Comparison of ENCODE assay signal across 8 mouse cellular contexts in the genomic region with DNA sequence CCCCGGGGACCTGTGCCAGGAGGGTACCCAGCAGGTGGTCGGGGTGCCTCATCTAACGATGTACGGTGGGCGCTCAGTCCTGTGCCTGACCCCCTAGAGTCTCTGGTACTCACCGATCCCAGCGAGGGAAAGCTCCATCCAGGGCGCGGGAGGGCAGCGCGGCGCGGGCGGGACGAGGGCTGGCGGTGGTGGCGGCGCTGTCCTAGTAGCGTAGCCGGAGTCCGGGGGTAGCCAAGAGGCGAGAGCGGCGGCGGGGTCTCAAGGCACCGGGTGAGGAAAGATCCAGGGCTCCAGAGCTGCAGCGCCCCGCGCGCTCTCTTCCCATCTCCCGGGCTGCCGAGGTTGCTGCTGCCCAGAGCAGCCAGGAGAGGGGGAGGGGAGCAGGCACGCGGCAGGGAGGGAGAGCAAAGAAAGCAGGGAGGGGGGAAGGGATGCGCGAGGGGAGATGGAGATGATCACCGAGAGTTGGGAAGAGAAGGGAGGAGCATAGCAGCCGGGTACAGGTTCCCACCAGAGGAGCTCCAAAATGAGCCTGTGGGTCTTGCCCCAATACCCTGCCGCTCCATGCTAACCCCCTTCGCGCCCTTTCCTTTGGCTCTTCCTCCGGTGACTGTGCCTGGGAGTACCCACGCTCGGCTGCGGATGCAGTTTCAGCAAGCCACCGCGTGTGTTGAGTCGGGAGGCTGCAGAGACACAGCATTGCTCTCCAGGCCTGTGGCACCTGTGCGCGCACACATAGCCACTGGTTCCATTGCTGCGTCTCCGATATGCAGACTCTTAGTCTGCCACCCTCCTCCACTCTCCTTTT. TPM values are rescaled to one million over a fixed set of nuclear protein-coding genes. Genes with fewer than 3 reads are reported as not detected.
DNase-seq lines count a peak whose midpoint lies in the region; ATAC-seq and TF ChIP-seq lines count a peak whose summit lies in the region.

A gene (minus strand): TSS at position 769 of the 808 bp plus-strand sequence.

- WGBS in embryonic facial prominence, embryonic 13.5 days = under 1% methylated on average over 48 of the region's 52 CpGs
- under 1% methylated on average over 52 of the region's 52 CpGs for WGBS in intestine, embryonic 15.5 days
- under 1% methylated on average over 52 of the region's 52 CpGs for WGBS in midbrain, embryonic 15.5 days

- ATAC-seq in embryonic facial prominence, embryonic 13.5 days (ENCODE audit: insufficient number of reproducible peaks, insufficient read depth, low FRiP score, low TSS enrichment, low read depth) = peak; percentile 70
- peak; percentile 73 for ATAC-seq in intestine, embryonic 15.5 days
- ATAC-seq in midbrain, embryonic 15.5 days (replicated peaks) = peak; percentile 96
- ATAC-seq in activated CD4-positive, CD25-positive, alpha-beta regulatory T cell, adult 4 months = no peak

- H3K79me3 ChIP-seq in C2C12 (ENCODE audit: low read depth) = no peaks in the 10 kb centered on the region

- TF ChIP-seq CTCF in C2C12 (IDR thresholded peaks at IDR 0.05; ENCODE audit: control insufficient read depth, insufficient read depth, insufficient read length) = no peak
- TF ChIP-seq CTCF in left cerebral cortex, adult 2 months (IDR thresholded peaks at IDR 0.05) = peak; percentile 4

- peak within 1 kb of the TSS; percentile 64 for H3ac ChIP-seq in C2C12 (ENCODE audit: control insufficient read depth, insufficient read length, low read depth)

- H3K9ac ChIP-seq in embryonic facial prominence, embryonic 13.5 days = peak within 1 kb of the TSS; percentile 68
- H3K9ac ChIP-seq in intestine, embryonic 15.5 days = no peak within 1 kb of the TSS
- peak within 1 kb of the TSS; percentile 75 for H3K9ac ChIP-seq in midbrain, embryonic 15.5 days

- H3K4me1 ChIP-seq in embryonic facial prominence, embryonic 13.5 days = peaks cover 11% of the 10 kb centered on the region; the same call in 1 of the 2 replicates
- no peaks in the 10 kb centered on the region for H3K4me1 ChIP-seq in intestine, embryonic 15.5 days (replicated peaks)
- H3K4me1 ChIP-seq in midbrain, embryonic 15.5 days = peaks cover 8% of the 10 kb centered on the region

- no peaks in the 10 kb centered on the region for H3K9me3 ChIP-seq in embryonic facial prominence, embryonic 13.5 days
- H3K9me3 ChIP-seq in intestine, embryonic 15.5 days = no peaks in the 10 kb centered on the region
- H3K9me3 ChIP-seq in midbrain, embryonic 15.5 days = no peaks in the 10 kb centered on the region

- H3K36me3 ChIP-seq in C2C12 (ENCODE audit: control insufficient read depth, insufficient read depth) = no peaks in the 10 kb centered on the region
- H3K36me3 ChIP-seq in embryonic facial prominence, embryonic 13.5 days = no peaks in the 10 kb centered on the region
- H3K36me3 ChIP-seq in intestine, embryonic 15.5 days = no peaks in the 10 kb centered on the region
- H3K36me3 ChIP-seq in midbrain, embryonic 15.5 days (replicated peaks) = no peaks in the 10 kb centered on the region

- H3K27ac ChIP-seq in embryonic facial prominence, embryonic 13.5 days = no peak within 1 kb of the TSS
- no peak within 1 kb of the TSS for H3K27ac ChIP-seq in intestine, embryonic 15.5 days
- H3K27ac ChIP-seq in left cerebral cortex, adult 2 months = peak within 1 kb of the TSS; percentile 99
- H3K27ac ChIP-seq in midbrain, embryonic 15.5 days = peak within 1 kb of the TSS; percentile 95

- intact Hi-C loops in left cerebral cortex, adult 2 months (cut with DNase I) = loop anchor here (2.0 to 10.0 kb wide), 5 partner anchors 57 to 545 kb away; a partner anchor contains a TSS

- peak within 1 kb of the TSS; percentile 86 for H3K4me2 ChIP-seq in embryonic facial prominence, embryonic 13.5 days
- peak within 1 kb of the TSS; percentile 85 for H3K4me2 ChIP-seq in intestine, embryonic 15.5 days (replicated peaks)
- H3K4me2 ChIP-seq in midbrain, embryonic 15.5 days = peak within 1 kb of the TSS; percentile 54

- DNase-seq in R1 (ENCODE audit: low read depth, low spot score) = peak; percentile 89
- DNase-seq in left cerebral cortex, adult 2 months (ENCODE audit: extremely low spot score in 1 of 2, low spot score in 2 of 2) = peak; percentile 82 to 83
- peak; percentile 6 for DNase-seq in testis, postnatal 14 days (ENCODE audit: low spot score)

- H3K79me2 ChIP-seq in C2C12 (ENCODE audit: control insufficient read depth, insufficient read depth) = no peaks in the 10 kb centered on the region

- H3K4me3 ChIP-seq in C2C12 (ENCODE audit: insufficient read depth, poor library complexity, severe bottlenecking) = peak within 1 kb of the TSS; percentile 29
- peak within 1 kb of the TSS; percentile 47 for H3K4me3 ChIP-seq in embryonic facial prominence, embryonic 13.5 days
- H3K4me3 ChIP-seq in intestine, embryonic 15.5 days (replicated peaks) = peak within 1 kb of the TSS; percentile 40
- peak within 1 kb of the TSS; percentile 85 for H3K4me3 ChIP-seq in left cerebral cortex, adult 2 months
- peak within 1 kb of the TSS; percentile 59 for H3K4me3 ChIP-seq in midbrain, embryonic 15.5 days

- no peaks in the 10 kb centered on the region for H3K27me3 ChIP-seq in C2C12 (ENCODE audit: control insufficient read depth, insufficient read depth, insufficient read length)
- H3K27me3 ChIP-seq in embryonic facial prominence, embryonic 13.5 days = peaks cover 31% of the 10 kb centered on the region
- H3K27me3 ChIP-seq in intestine, embryonic 15.5 days (replicated peaks) = peaks cover 17% of the 10 kb centered on the region
- H3K27me3 ChIP-seq in midbrain, embryonic 15.5 days (replicated peaks) = no peaks in the 10 kb centered on the region

TF ChIP-seq in C2C12, 6 proteins besides CTCF, POLR2A, EP300 and RAD21:
- TF ChIP-seq MYOD1 (IDR thresholded peaks at IDR 0.05; ENCODE audit: control insufficient read depth, insufficient read length, low read depth) = no peak
- no peak for TF ChIP-seq FOSL1 (IDR thresholded peaks at IDR 0.05; ENCODE audit: insufficient read depth, low read length, poor library complexity, severe bottlenecking)
- TF ChIP-seq MAX (IDR thresholded peaks at IDR 0.05) = no peak
- no peak for TF ChIP-seq USF1 (IDR thresholded peaks at IDR 0.05; ENCODE audit: low read depth)
- TF ChIP-seq CEBPB (IDR thresholded peaks at IDR 0.05; ENCODE audit: low read depth) = no peak

RNA-seq across cellular contexts. Expression of the gene that starts here (rescaled TPM):
- polyA plus RNA-seq in C2C12 (2012; fragmentation: generic; extraction: Trizol) = 0.50 TPM
- 0.40 and 0.70 TPM in 2 replicates for polyA plus RNA-seq in embryonic facial prominence, embryonic 13.5 days (2015; fragmentation: Nextera tagmentation; extraction: Ambion mirVana)
- 0.04 and 0.14 TPM in 2 replicates for polyA plus RNA-seq in intestine, embryonic 15.5 days (2015; fragmentation: Nextera tagmentation; extraction: Ambion mirVana)
- 10 to 100 TPM; 74.0 to 87.0 TPM for total RNA-seq in left cerebral cortex, adult 2 months (2021)
- polyA plus RNA-seq in midbrain, embryonic 15.5 days (2015; fragmentation: Nextera tagmentation; extraction: Ambion mirVana) = 12.4 and 14.3 TPM in 2 replicates
- under 1 TPM in 1 of 2 experiments, not detected in 1; 0.11 TPM for polyA plus RNA-seq in activated CD4-positive, CD25-positive, alpha-beta regulatory T cell, adult 4 months (2017; shearing (Covaris generic))

Comparison
In these comparisons a context has a peak if more than half of its experiments do, and no peak if none do; other contexts are left out.
1. Peak in ATAC-seq, H3K4me3 ChIP-seq, H3K9ac ChIP-seq and H3K4me2 ChIP-seq in embryonic facial prominence, embryonic 13.5 days; RNA of the gene not detected or under 1 TPM.
2. Peak in ATAC-seq, H3K4me3 ChIP-seq and H3K4me2 ChIP-seq in intestine, embryonic 15.5 days; RNA of the gene not detected or under 1 TPM.
3. H3K4me3 ChIP-seq: peak in every context shown above with its lines; median percentile 85 in left cerebral cortex, adult 2 months; 59 in midbrain, embryonic 15.5 days; 47 in embryonic facial prominence, embryonic 13.5 days; 40 in intestine, embryonic 15.5 days; 29 in C2C12.
4. DNase-seq: peak in every context shown above with its lines; median percentile 89 in R1; 82 in left cerebral cortex, adult 2 months; 6 in testis, postnatal 14 days.
5. H3K27ac ChIP-seq: peak in left cerebral cortex, adult 2 months (single experiment) and midbrain, embryonic 15.5 days (single experiment); none in embryonic facial prominence, embryonic 13.5 days (single experiment) and intestine, embryonic 15.5 days (single experiment).
6. Peak in every context shown above with its lines, with median percentiles within 50 percentile points of each other: H3K4me2 ChIP-seq.